Mouse (Mus musculus) bone marrow, adult 2 months (tissue): ENCODE results near the gene Pld6. TPM values are rescaled to one million over a fixed set of nuclear protein-coding genes. Genes with fewer than 3 reads are reported as not detected.

ENCODE experiments used
- H3K27ac ChIP-seq: fragments of 200-500 bp; 2 replicates; pipeline ENCODE4 v1.5.1; 2012; ENCODE audit warnings: low read depth, mild to moderate bottlenecking, control low read depth, inconsistent platforms, low read length; ENCODE audit not compliant: control insufficient read depth, poor library complexity, insufficient read depth
- H3K4me1 ChIP-seq: fragments of 200-500 bp; 2 replicates; pipeline ENCODE4 v1.6.1; 2011; ENCODE audit warnings: low read length; ENCODE audit not compliant: control insufficient read depth, insufficient read depth
- H3K4me3 ChIP-seq: fragments of 200-500 bp; replicated peaks from 2 replicates; pipeline ENCODE3; 2011; ENCODE audit warnings: mild to moderate bottlenecking, low read depth, low read length, control low read depth; ENCODE audit not compliant: control insufficient read depth
- CTCF ChIP-seq: fragments of 200-500 bp; IDR thresholded peaks from 2 replicates; pipeline ENCODE4 v1.5.1; 2011; ENCODE audit warnings: low read length, control low read depth; ENCODE audit not compliant: control insufficient read depth, insufficient read depth
- POLR2A ChIP-seq: fragments of 200-500 bp; IDR thresholded peaks from 2 replicates; pipeline ENCODE4 v1.6.1; 2011; ENCODE audit warnings: low read depth, mild to moderate bottlenecking, control low read depth, low read length, borderline replicate concordance; ENCODE audit not compliant: control insufficient read depth
- WGBS: fragments of 180-500 bp; shearing (Covaris S2); methylation state at CpG from one replicate; pipeline ENCODE4 v1.1.7; 2018; 5-methylcytosine and 5-hydroxymethylcytosine counted together
- polyA plus RNA-seq: library from polyadenylated mRNA; stranded (reverse); fragments of >200 nt; gene quantifications from 2 replicates; pipeline ENCODE4 v1.2.4, GENCODE M21; 2011; ENCODE audit warnings: low replicate concordance; ENCODE audit not compliant: missing spikeins, insufficient read depth, insufficient read length

Gene Pld6
- polyA plus RNA-seq, result not detected in 2 replicates

DNA sequence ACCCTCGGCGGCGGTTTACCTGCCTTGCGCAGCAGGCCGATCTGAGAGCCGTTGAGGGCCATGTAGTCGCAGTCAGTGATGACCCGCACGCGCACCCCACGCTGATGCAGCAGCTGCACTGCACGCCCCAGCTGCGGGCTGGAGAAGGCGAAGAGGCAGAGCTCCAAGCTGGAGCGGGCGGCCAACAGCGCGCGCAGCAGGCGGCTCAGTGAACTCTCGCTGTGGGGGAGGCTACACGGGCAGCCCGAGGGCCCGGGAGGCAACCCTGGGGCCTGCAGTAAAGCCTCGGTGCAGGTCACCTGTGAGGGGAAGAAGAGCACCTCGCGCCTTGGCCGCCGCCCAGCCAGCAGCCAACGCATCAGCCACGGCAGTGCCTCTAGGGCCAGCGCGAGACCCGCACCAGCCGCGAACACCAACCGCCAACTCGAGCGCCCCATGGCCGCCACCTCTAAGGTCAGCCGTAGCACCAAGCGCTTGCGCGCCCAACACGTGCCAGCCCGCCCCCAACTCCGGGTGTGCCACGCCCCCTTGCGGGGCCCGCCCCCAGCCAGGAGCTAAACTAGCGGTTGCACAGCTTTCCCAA is at the start of gene Pld6:
Pld6 (minus strand) TSS at position 447 of the 583 bp plus-strand sequence.
- H3K4me1 ChIP-seq, result no peaks in the 10 kb centered on the region
- WGBS, result 1% methylated on average over 51 of the region's 51 CpGs
- TF ChIP-seq POLR2A, result no peak
- no peak for TF ChIP-seq CTCF
- H3K27ac ChIP-seq, result no peak within 1 kb of the TSS
- H3K4me3 ChIP-seq, result peak within 1 kb of the TSS; percentile 29

DNA sequence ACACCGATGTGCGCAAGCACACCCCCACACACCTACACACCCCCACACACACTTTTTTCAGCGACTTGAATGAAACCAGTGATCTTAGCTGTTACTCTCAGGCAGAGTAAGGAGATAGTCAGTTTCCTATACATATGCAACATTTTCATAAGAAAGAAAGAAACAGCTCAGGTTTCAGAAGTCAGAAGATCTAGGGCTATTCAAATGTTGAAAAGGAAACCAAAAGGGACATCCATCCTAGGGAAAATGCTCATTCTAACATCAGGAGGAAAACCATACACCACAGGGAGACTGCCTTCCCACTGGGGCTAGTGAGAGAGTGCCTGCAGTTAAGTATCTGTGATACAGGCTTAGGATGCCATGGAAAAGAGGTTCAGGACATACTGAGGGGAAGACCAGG is 34.2 kb upstream of the Pld6 start:
- Histone ChIP-seq H3K4me3 (no peak overlapping the region), H3K4me1 (no peaks in the 10 kb centered on the region), H3K27ac (no peak overlapping the region)
- WGBS, result 85% methylated on average over 3 of the region's 3 CpGs
- TF ChIP-seq CTCF, result no peak
- TF ChIP-seq POLR2A, result no peak

DNA sequence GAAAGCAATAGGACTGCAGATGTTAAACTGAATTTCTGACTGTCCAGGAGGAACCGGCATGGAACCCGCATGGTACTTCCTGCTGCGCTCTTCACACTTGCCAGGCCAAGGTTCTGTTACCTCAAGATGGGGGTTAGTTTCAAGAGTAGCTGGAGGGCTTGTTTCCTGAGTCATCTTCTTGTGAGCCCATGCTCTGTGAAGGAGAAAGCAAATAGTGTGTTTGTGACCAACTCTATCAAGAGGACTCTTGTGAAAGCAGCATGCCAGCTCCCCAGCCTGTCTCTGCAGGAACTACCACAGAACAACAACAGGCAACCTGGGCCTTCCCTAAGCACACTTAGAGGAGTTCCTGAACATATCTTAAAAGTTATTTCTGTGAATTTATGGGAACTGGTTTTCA is 30.5 kb upstream of the Pld6 start:
- Histone ChIP-seq H3K27ac (no peak overlapping the region), H3K4me3 (no peak overlapping the region), H3K4me1 (no peaks in the 10 kb centered on the region)
- no peak for TF ChIP-seq CTCF
- TF ChIP-seq POLR2A, result no peak
- WGBS, result 95% methylated on average over 3 of the region's 3 CpGs

DNA sequence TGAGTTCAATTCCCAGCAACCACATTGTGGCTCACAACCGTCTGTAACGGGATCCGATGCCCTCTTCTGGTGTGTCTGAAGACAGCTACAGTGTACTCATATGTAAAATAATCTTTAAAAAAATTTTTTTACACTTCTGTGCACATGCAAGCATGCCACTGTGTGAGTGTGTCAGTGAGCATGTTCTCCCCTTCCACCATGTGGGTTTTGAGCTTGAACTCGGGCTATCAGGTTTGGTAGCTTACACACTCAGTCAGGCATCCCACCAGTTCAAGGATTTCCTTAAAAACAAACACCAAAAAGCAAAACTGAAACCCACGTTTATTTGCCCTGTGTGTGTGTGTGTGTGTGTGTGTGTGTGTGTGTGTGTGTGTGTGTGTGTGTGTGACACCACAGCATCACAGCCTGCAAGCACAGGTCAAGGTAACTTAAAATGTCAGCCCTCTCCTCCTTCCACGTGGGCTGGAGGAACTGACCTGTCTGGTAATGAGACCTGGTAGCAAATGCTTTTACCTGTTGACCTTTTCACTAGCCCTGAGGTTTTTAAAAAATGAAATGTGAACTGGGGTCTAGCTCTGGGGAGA is 28.1 kb upstream of the Pld6 start:
- TF ChIP-seq CTCF (no peak), POLR2A (no peak)
- H3K27ac ChIP-seq, result no peak overlapping the region
- no peaks in the 10 kb centered on the region for H3K4me1 ChIP-seq
- 78% methylated on average over 6 of the region's 6 CpGs for WGBS
- no peak overlapping the region for H3K4me3 ChIP-seq

DNA sequence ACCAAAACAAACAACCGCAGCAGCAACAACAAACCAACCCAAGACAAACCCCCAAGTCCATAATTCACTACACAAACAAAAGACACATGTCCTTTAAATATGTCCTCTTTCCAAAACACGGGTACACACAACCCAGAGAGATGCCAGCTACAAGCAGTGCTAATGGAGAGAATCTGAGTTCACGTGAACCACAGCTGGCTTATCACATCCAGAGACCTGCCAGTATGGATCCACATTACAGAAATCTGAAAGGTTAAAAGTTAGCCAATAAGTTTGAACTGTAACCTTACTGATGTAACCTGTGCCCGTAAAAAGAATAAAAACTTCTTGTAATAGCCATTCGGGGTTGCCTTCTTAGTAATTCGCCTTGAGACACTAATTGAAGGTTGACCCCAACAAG is 27.5 kb upstream of the Pld6 start:
- Histone ChIP-seq H3K4me1 (no peaks in the 10 kb centered on the region), H3K27ac (no peak overlapping the region), H3K4me3 (no peak overlapping the region)
- WGBS, result 78% methylated on average over 6 of the region's 6 CpGs
- TF ChIP-seq CTCF (no peak), POLR2A (no peak)

DNA sequence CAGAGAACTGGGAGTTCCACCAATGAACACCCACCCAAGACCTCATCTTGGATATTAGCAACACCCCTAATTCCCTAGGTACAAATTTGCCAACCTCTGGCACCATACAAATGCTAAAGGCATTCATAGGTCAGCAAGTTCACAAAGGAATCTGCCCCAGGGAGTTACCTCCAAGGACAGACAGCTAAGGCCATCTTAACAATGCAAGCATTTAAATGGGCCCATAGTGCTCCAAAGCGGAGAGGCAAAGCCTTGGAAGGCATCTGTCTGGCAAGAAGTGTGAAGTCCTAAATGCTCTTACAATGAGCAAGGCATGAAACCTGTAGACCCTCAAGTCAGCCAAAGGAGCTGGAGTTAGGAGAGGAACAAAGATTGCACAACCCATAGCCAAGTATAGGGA is 26.9 kb upstream of the Pld6 start:
- 88% methylated on average over 1 of the region's 1 CpGs for WGBS
- no peaks in the 10 kb centered on the region for H3K4me1 ChIP-seq
- no peak for TF ChIP-seq CTCF
- no peak for TF ChIP-seq POLR2A
- no peak overlapping the region for H3K4me3 ChIP-seq
- no peak overlapping the region for H3K27ac ChIP-seq

DNA sequence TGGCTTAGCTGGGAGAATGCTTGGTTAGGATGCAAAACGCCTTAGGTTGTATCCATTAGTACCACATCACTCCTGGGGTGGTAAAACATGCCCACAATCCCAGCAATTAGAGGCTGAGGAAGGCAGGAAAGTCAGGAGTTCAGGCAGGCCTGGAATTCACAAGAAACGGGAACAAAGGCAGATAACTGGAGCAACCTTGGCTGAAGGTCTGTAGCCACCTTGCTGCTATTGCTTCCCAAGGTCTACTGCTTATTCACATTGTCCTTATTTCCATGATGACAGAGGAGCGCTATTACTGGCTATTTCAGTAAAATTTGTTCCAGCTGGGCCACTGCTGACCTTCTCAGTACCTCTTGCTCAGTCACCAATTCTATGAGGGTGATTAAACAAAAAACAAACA is 25.8 kb upstream of the Pld6 start:
- TF ChIP-seq POLR2A (no peak), CTCF (no peak)
- H3K4me1 ChIP-seq, result peaks cover 3% of the 10 kb centered on the region; the same call in 1 of the 2 replicates
- H3K4me3 ChIP-seq, result no peak overlapping the region
- 87% methylated on average over 3 of the region's 3 CpGs for WGBS
- no peak overlapping the region for H3K27ac ChIP-seq

DNA sequence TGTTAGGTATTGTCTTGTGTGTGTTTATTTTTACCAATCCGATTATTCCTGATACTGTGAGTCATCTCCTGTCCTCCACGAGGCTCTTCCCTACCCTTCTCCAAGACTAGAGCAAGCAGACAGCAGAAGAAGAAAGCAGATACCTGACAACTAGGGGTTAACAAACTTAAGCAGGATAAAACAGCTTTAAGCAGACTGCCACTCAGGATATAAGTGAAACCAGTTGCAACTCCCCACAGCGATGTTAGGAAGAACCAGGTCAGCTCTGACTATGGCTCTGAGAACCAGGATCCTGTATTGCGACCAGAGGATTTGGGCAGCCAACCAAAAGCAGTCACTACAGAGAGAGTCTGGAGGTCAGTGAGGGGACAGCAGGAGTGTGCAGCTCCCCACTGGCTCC is 23.8 kb upstream of the Pld6 start:
- H3K4me3 ChIP-seq, result no peak overlapping the region
- WGBS, result 79% methylated on average over 4 of the region's 4 CpGs
- peaks cover 4% of the 10 kb centered on the region; the same call in 1 of the 2 replicates for H3K4me1 ChIP-seq
- H3K27ac ChIP-seq, result no peak overlapping the region
- TF ChIP-seq POLR2A (no peak), CTCF (no peak)

DNA sequence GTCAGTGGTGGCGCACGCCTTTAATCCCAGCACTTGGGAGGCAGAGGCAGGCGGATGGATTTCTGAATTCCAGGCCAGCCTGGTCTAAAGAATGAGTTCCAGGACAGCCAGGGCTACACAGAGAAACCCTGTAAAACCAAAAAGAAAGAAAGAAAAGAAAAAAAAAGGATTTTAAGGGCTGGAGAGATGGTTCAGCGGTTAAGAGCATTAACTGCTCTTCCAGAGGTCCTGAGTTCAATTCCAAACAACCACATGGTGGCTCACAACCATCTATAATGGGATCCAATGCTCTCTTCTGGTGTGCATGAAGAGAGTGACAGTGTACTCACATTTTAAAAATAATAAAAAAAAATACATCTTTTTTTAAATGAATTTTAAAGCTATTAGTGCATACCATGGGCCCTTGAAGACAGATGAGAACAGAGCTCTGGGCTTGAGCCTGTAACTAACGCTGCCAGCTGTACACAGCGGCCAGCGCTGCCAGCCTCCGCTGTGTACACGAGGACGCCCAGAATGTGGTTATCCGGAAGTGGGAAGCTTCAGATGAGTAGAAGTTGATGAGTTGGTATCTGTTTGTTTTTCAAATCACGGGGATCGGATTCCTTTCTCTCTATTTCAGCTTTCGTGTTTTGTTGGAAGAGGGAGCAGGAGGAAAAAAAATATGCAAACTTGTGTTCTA is 23.2 kb upstream of the Pld6 start:
- peak overlapping the region; percentile 87 for H3K4me3 ChIP-seq
- H3K4me1 ChIP-seq, result peaks cover 4% of the 10 kb centered on the region; the same call in 1 of the 2 replicates
- H3K27ac ChIP-seq, result no peak overlapping the region
- no peak for TF ChIP-seq POLR2A
- 64% methylated on average over 14 of the region's 14 CpGs for WGBS
